Mouse (Mus musculus): ENCODE data around the gene Myo18a.

DNA sequence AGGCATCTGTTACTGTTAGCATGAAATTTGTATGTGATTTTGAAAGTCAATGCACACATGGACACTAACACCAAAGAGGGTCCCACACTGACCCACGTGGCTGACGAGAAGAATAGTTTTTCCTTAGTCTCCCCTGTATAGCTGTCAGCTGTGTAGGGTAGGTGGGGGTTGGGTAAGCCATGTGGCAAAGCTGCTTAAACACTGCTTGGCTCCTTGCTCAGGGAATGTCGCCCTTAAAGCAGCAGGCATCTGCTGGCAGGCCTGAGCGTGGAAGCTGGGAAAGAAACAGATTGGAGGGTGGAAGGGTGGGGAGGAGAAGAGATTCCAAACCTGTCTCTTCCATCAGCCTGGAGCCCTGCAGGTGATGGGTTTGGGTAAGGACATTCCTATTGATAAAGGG lies 108.4 kb downstream of the Myo18a start:
- TF ChIP-seq CTCF (IDR thresholded peaks at IDR 0.05; ENCODE audit: control insufficient read depth, insufficient read depth, insufficient read length) (no peak), MYOD1 (IDR thresholded peaks at IDR 0.05; ENCODE audit: control insufficient read depth, insufficient read length, low read depth) (no peak), USF1 (IDR thresholded peaks at IDR 0.05; ENCODE audit: low read depth) (no peak), MAX (IDR thresholded peaks at IDR 0.05) (no peak), MYOG (IDR thresholded peaks at IDR 0.05; ENCODE audit: control insufficient read depth, extremely low read depth, insufficient read length) (no peak)
